Mouse (Mus musculus): ENCODE results near the gene Fam13c.
A peak's percentile ranks its signal among the peaks of the same experiment; 100 is the strongest.

Gene Fam13c

DNA sequence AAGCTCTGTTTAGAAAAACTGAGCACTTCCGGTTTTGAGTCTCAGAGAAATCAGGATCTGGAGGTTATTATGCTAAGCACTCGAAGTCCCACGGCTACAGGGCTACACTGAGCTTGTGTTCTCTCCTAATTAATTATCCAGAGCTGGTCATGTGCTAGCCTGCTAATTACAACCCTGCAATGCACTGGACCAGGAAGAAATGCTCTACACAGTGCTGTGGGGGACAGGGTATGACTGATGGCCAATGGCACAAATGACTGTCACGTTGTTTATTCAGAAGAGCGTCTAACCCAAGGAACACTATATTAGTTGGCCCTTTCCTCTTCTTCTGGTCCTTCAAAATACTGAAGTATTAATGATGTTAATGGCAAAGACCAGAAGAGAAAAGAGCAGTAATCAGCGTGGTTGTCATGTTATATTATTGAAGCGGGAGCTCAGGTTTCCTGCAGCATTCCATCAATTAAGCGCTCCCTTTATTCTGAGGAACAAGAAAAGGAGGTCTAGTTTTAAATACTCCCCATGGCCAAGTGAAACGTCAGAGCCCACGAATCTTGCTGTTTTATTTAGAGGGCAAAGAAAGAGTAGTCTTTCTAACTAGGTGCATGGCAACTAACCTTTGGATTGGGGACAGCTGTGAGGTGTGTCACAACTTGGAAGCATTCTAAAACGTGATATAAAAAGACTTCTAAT, 18.4 kb downstream of the Fam13c start:
- no peak for DNase-seq (ENCODE audit: low spot score in 2 of 2)

DNA sequence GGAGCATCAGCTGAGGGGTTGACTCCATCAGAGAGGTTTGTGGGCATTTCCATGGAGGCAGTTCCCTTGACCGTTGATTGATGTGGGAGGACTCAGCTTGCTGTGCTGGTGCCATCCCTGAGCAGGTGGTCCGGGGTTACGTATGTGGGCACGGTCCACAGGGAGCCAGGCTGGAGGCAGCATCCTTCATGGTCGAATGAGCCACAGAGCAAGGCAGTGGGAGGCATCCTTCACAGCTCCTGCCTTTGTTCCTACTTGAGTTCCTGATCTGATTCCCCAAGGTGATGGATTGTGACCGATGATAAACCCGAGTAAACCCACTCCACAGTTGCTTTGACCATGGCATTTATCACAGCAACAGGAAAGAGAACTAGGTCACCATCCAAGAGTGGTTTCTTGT, 25.4 kb downstream of the Fam13c start:
- no peak for DNase-seq (ENCODE audit: low spot score in 2 of 2)

DNA sequence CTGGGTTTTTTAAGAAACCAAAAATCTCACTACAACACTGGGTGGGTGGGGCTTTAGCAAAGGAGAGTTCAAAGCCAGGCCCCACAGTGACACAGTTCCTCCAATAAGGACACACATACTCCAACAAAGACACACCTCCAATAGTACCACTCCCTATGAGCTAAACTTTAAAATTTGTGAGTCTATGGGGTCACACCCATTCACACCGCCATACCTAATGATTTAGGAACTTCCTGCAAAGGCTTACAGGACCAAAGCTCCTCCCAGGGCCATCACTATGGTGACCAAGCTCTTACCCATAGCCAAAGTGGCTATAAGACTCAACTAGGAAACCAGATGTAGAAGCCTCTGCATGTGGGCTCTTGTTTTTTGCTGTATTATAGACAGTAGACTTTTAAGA, 30.6 kb downstream of the Fam13c start:
- no peak for DNase-seq (ENCODE audit: low spot score in 2 of 2)

DNA sequence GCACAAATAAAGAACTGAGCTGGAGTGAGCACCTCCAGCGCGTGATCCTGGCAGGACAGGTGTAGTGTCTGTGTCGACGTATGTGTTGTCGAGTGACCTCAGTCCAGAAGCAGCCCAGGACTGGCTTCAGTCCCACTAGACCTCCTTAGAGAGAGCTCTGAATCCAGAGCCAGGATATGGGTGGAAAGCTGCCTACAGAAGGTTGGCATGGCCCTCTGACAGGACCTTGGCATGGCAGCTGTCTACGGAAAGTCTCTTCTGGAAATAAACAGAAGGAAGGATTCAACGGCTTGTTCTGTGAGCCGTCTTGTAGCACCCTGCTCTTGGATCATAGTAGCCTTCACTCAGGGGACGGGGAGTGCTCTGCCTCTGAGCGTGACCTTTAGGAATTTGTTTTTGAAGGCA, 37.5 kb downstream of the Fam13c start:
- no peak for DNase-seq (ENCODE audit: low spot score in 2 of 2)

DNA sequence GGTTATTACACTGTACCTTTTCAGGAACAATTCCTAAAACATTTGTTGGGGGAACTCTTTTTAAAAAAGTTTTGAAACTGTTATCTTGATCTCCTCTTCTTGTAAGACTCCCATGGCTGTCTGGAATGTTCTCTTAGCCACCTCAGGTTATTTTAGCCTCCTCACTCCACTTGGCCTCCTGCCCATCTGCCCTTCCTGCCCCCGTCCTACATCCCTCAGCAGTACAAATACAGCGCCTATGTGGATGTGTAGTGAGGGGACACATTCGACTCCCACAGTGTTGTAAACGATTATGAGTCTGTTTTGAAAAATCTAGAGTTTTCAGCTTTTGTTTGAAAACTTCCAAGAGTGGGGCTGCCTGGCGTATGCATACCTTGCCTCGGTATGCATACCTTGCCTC, 43.5 kb downstream of the Fam13c start:
- no peak for DNase-seq (ENCODE audit: low spot score in 2 of 2)

DNA sequence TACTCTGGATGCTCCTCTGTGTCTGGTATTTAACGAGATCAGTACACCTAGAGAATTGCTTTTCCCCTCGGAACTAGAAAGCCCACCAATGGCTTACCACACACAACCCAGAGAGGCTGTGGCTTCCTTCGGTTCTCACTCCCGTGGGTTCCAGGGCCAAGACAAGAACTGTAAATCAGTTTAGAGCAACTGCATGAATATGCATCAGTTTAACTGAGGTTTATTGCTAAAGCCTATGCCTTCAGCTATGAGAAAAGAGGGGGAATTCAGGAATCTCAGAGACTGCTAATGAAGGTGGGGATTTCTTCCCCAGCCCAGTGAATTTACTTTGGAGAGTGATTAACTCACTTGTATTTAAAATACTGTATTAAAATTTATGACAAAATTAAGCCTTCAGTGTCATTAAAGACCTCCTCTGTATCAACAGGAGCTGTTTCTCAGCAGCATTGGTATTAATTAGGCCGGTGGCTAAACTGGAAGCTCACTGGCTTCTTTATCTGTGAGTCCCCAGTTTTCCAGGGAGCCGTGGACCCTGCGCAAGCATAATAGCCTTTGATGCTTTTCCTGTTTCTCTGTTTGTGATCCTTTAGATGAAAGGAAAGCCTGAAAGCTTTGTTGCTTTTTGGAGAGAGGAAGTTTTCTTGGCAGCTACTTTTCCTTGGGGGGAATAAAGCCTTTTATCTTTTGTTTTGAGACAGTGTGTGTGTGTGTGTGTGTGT, 44.4 kb downstream of the Fam13c start:
- DNase-seq (ENCODE audit: low spot score in 2 of 2), result no peak

DNA sequence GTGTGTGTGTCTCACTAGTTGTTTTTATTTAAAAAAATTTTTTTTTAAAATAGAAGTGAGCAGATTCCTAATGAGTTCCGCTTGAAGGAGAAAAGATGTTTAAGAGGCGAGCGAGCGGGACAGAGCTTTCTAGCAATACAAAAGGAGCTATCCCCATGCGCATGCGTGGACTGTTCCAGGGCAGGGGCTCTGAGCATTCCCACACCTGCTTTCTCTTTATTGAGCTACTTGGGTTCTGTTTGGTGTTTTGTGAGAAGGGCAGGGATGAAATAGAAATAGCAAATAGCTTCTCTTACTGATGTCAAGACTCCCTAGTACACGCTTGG, 45.0 kb downstream of the Fam13c start:
- DNase-seq (ENCODE audit: low spot score in 2 of 2), result no peak

DNA sequence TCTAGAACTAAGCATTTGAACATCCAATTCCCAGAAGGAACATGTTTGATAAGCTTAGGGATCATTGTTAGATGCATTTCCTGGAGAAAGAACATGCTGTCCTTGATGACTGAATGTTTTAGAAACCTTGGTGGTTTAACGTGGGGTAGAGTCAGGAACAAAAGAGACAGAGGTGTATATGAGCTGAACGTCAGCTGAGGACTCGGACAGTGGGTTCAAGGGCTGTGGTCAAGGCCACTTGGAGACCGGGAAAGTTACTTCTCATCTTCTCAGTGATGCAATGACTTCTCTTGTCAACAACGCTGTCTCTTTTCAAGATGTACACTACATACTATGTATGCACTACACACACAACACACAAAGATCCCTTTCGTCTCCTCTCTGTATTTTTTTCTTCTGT, 46.4 kb downstream of the Fam13c start:
- no peak for DNase-seq (ENCODE audit: low spot score in 2 of 2)

DNA sequence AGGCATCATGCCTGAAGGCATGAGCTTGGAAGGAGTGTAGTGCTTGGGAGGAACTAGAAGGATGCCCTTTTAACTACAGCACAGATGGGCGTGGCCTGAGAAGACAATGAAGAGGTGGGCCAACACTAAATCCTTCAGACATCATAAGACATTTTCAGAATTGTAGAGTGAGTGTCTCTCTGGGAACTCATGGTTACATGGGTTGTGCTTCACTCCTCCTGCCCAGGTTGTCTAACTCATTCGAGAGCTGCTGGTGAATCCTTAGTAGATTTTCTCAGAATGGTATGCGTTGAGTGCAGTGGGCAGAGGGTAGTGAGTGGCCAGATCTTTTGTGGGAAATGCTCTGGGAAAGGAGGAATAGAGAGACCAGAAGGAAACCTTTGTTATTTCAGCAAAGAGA, 53.6 kb downstream of the Fam13c start:
- DNase-seq (ENCODE audit: low spot score in 2 of 2), result no peak

DNA sequence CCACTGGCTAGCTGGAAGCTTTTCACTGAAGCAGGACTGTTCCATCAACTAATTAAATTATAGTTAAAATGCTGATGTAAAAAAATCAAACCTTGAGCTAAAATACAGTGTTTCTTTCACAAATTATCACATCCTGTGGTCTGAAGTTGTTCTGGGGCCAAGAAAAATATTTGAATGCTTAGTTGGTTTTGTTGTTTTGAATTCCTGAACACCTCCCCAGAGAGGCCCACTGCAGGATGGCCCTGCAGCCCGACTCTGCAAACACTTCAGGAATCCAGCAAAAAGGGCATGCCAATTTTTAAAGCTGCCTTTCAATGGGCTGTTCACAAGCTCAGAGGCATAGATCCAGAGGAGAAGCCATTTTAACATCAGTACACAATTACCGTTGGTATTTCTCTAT, 54.2 kb downstream of the Fam13c start:
- DNase-seq (ENCODE audit: low spot score in 2 of 2), result peak in 1 of 2 experiments; percentile 33

DNA sequence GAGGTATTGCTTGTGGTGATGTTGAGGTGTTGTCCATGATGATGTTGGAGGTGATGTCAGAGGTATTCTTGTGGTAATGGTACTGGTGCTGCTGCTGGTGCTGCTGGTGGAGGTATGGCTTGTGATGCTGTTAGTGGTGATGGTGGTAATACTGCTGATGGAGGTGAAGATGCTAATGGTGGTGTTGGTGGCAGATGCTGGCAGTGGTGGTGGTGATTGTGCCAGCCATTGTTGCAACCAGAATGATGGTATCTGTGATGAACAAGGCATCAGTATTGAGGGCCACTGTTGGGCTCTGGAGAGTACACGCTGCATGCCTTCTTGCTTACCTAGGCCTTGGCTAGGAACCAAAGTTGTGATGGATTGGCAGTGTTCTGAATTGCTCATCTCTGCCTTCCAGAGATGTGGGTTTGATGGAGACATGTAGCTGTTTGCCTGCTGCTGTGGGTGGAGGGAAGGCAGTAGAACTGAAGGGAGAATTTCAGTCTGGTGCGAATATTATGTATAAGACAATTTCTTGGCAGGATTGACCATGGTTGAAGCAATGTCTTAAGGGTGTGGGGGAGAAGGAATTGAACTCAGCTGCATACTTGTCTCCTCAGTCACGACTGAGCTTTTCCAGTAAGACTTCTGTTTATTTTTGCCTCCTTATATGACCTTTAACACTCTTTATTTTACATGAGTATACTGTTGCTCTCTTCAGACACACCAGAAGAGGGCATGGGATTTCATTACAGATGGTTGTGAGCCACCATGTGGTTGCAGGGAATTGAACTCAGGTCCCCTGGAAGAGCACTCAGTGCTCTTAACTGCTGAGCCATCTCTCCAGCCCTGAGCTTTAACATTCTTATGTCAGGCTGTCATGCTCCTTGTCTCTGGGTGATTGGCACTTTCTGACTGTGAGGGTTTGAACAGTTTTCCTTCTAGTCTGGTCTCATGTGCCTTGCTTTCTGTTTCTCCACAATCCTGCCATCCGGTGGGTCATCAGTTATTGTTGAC, 55.1 kb downstream of the Fam13c start:
- DNase-seq (ENCODE audit: low spot score in 2 of 2), result no peak

DNA sequence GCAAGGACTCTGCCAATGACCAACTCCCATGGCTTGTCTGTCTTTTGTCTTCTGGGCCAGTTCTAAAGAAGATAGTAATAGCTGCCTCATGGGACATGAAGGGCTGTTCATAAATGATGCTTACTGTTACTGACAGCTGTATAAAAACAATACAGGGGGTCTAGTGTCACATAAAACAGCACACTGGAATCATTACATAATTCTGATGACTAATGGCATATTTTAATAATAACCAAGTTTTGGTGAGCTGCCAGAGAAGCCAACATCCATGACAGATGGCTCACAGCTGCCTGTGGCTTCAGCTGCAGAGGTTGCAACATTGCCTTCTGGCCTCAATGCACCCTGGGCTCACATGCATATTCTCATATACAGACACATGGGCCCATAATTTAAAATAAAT, 56.7 kb downstream of the Fam13c start:
- no peak for DNase-seq (ENCODE audit: low spot score in 2 of 2)

DNA sequence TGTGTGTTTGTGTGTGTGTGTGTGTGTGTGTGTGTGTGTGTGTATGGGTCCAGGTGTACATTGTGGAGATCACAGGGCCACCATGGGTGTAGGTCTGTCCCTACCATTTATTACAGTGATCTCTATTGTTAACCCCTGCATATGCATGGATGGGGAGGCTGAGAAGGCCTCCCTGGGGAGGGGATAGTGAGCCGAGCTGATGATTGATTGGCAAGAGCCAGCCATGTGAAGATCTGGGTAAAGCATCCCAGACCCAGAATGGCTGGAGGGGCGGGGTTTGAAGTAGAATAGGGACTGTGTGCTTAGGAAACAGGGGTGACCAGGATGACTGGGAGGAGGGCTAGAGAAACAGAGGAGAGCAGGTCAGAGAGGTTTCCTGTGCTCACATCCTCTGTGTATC, 58.0 kb downstream of the Fam13c start:
- peak in 1 of 2 experiments; percentile 54 for DNase-seq (ENCODE audit: low spot score in 2 of 2)

DNA sequence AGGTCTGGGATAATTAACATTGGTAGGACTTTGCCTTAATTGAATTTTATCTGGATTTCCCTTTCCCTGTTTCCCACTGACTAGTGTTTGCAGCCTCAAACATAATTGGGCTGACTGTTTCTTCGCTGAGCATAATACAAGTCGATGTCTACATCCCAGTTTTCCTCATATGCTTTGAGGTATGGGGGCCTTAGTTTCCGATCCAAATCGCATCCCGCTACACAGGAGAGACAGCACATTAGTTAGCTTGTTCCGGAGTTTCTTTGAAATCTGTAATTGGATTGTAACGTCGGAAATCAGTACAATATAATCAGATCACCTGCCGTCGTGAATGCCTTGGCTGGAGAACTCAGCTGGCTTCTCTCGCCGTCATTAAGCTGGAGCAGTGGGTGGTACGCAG, 59.0 kb downstream of the Fam13c start:
- DNase-seq (ENCODE audit: low spot score in 2 of 2), result peak in 1 of 2 experiments; percentile 19

DNA sequence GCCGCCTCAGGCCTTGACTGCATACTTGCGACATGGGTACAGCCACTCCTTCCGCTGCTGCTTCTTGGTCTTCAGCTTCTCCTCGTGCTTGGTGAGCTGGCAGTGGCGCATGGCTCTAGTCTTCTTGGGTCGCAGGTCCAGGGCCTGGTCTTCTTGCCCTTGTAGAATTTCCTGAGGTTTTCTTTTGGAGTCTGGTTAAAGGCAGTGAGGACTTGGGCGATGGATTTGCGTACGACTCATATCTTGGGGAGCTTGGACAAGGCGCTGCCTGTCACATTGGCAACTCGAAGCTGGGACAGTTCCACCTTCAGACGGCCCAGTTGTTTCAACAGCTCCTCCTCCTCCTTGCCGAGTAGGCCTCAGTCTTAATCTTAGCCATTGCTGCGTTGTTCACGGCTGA, 64.6 kb downstream of the Fam13c start:
- DNase-seq (ENCODE audit: low spot score in 2 of 2), result peak in 1 of 2 experiments; percentile 51

DNA sequence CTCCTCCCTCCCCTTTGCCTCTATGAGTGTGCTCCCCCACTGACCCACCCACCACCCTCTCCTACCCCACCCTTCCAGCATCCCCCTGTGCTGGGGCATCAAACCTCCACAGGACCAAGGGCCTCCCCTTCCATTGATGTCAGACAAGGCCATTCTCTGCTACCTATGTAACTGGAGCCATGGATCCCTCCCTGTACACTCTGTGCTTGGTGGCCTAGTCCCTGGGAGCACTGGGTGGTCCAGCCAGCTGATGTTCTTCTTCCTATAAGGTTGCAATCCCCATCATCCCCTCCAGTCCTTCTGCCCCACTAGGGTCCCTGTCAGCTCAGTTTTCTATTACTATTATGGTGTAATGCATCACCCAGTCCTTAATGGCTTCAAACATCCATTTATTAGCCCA, 65.1 kb downstream of the Fam13c start:
- DNase-seq (ENCODE audit: low spot score in 2 of 2), result peak in 1 of 2 experiments; percentile 44

DNA sequence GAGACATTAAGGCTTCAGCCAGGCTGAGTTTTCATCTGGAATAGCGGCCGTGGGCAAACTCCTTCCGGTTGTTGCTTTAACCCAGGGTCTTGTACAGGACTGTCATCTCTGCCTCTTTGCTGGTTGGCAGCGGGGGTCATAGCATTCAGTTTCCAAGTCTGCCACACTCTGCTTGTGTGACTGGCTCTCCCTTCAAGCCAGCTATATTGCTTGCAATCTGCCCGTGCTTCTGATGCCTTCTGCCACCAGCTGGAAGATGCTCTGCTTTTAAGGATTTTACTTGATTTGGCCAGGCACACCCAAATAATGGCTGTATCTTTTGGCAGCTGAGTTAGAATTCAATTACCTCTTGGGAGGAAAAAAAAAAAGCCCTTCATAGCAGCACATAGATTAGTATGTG, 65.6 kb downstream of the Fam13c start:
- DNase-seq (ENCODE audit: low spot score in 2 of 2), result peak in 1 of 2 experiments; percentile 41

DNA sequence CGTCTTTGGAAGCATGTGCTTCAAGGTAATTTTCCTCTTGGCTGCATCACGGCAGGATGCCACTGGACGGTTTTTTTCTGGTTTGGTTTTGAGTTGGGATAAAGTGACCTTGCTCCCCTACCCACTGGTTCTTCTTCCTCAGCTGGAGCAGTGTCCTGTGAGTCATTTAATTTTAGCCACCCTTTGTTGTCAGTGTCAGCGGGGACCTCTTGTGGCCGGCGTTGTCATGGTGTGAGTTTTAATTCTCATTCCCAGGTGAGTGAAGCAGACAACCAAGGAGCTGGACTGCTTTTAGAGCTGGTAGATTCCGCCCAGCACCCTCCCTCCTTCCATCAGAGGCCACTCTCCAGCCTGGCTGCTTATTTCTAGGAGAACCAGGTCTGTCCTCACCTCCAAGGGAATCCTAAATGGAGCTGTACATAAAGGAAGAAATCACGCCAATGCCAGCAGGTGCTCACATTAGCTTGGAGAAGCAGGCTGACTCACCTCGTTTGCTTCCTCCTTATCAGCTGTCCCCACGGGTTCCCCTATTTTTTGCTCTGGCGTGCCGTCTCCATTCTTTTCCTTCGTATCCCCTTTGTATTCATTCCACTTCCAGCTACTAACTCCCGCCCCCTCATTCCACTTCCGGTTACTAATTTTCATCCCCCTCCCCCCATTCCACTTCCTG, 66.4 kb downstream of the Fam13c start:
- DNase-seq (ENCODE audit: low spot score in 2 of 2), result peak in 1 of 2 experiments; percentile 50

DNA sequence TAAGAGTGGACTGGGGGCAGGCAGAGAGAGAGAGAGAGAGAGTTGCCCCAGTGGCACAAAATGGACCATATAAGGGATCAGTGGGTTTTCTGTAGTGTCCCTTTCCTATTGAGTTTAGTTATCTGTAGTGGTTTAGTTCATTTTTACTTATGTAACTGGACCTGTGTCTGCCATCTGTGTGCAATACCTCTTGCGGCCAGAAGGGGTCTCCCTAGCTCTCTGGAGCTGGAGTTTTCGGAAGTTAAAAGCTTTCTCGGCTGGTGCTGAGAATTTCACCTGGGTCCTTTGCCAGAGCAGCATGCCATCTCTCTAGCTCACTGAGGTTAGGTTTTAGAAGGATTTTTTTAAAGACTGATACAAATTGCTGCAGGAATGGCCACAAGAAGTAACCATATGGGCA, 67.6 kb downstream of the Fam13c start:
- peak in 1 of 2 experiments; percentile 52 for DNase-seq (ENCODE audit: low spot score in 2 of 2)

DNA sequence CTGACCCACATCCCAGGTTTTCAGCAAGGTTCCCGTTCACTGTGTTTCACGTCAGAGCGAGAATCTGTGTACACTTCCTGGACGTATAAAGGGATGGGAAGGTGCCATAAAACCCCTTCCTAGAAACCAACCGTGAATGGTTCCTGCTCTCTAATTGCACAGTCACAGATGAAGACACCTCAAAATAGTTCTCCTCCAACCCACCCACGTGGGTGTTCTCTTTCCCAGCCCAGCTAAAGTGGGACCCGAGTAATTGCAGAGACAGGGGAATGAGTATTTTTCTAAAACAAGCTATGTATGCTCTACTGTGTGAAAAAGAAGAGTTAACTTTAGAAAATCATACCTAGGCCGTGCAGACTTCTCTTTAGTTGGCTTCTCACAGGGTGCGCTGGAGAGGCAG, 74.6 kb downstream of the Fam13c start:
- no peak for DNase-seq (ENCODE audit: low spot score in 2 of 2)

DNA sequence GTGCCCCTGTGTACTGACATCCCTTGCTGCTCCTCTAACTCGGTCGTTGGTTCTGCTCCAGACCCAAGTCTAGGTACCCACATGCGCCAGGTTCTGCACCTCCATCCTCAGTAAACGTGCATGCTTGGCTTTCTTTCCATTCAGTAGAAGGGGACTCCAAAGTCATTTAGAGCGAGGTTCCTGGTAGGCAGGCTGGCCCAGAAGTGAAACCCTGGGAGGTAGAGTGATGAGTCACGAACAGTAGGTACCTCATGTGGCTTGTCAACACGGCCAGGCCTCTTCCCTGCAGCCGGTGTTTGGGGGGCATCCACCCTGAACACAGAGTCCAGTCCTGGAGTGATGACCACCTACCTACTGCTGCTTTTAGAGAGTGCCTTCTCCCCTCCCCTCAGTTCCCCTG, 76.4 kb downstream of the Fam13c start:
- peak in 1 of 2 experiments; percentile 52 for DNase-seq (ENCODE audit: low spot score in 2 of 2)

DNA sequence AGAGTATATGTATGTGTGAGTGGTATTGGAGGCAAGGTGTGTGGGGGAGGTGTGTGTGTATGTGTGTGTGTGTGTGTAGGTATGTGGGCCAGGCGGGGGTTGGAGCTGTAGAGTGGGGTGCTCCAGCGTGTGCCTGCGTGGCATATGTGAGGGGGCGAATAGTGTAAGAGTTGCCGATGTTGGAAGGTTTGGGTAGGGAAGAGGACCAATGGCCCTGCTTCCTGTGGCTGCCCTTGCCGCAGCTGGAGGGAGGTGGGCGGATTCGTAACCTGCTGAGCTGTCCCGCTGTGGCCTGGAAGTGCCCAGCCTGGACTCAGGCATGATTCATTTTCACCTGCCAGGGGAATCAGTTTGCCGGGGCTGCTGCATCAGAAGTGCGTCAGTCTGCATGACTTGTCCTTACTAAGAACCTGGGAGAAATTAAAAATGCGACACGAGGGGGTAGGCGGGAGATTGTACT, 79.4 kb downstream of the Fam13c start:
- DNase-seq (ENCODE audit: low spot score in 2 of 2), result peak in 1 of 2 experiments; percentile 50

Measured in urinary bladder, postnatal 4 days (tissue).